In genomic region chr13:107362806-107363687, GRCm38 (mm10) we compare ENCODE assay signal across 13 mouse cellular contexts.
DNase-seq lines count a peak whose midpoint lies in the region; ATAC-seq and TF ChIP-seq lines count a peak whose summit lies in the region.
"Had no signal": no experiment of that assay in that cellular context is flagged by ENCODE, and none has a peak within 500 bp of the region (broad histone marks: within the 10 kb centered on the region; RNA-seq: fewer than 3 reads in every experiment).

No protein-coding gene starts in this region.

- no peak overlapping the region for H3K27ac ChIP-seq in gastrocnemius, adult 2 months
- no peak overlapping the region for H3K27ac ChIP-seq in kidney, embryonic 16.5 days (ENCODE audit: low read length)
- H3K27ac ChIP-seq: lung, embryonic 15.5 days; midbrain, embryonic 13.5 days; stomach, embryonic 15.5 days had no signal

- peak; percentile 5 for DNase-seq in gastrocnemius, postnatal 14 days
- DNase-seq in gastrocnemius, adult 2 months = no peak
- DNase-seq in kidney, postnatal 4 days = peak; percentile 34 to 49
- peak; percentile 43 for DNase-seq in lung, postnatal 10 days
- no peak for DNase-seq in lung, postnatal 4 days
- no peak for DNase-seq in right cerebral cortex, adult 2 months (ENCODE audit: low spot score in 2 of 2)
- DNase-seq: thymus, postnatal 4 days had no signal

- intact Hi-C loops in gastrocnemius, postnatal 14 days (cut with DNase I; ENCODE audit: low total_unique reads) = no loop called here
- intact Hi-C loops in gastrocnemius, adult 2 months (cut with DNase I) = no loop called here

- no peak overlapping the region for H3K4me2 ChIP-seq in kidney, embryonic 16.5 days (replicated peaks; ENCODE audit: low read depth, low read length)
- H3K4me2 ChIP-seq: lung, embryonic 15.5 days; midbrain, embryonic 13.5 days; stomach, embryonic 15.5 days had no signal

- no peaks in the 10 kb centered on the region for H3K36me3 ChIP-seq in kidney, embryonic 16.5 days (ENCODE audit: insufficient read depth, low read length)
- H3K36me3 ChIP-seq: lung, embryonic 15.5 days; midbrain, embryonic 13.5 days; stomach, embryonic 15.5 days had no signal

- no peak for ATAC-seq in kidney, embryonic 16.5 days (ENCODE audit: low FRiP score, low TSS enrichment)
- ATAC-seq: inflammation-experienced regulatory T-cells, adult 6 months; midbrain, embryonic 13.5 days had no signal

- H3K4me3 ChIP-seq in gastrocnemius, adult 2 months = no peak overlapping the region
- no peak overlapping the region for H3K4me3 ChIP-seq in kidney, embryonic 16.5 days (ENCODE audit: low read length)
- H3K4me3 ChIP-seq: lung, embryonic 15.5 days; midbrain, embryonic 13.5 days; stomach, embryonic 15.5 days had no signal

- no peak overlapping the region for H3K9ac ChIP-seq in kidney, embryonic 16.5 days (replicated peaks; ENCODE audit: low read length)
- H3K9ac ChIP-seq: lung, embryonic 15.5 days; midbrain, embryonic 13.5 days; stomach, embryonic 15.5 days had no signal

- H3K27me3 ChIP-seq in kidney, embryonic 16.5 days (ENCODE audit: insufficient read depth, low read length) = no peaks in the 10 kb centered on the region
- H3K27me3 ChIP-seq: CH12.LX; lung, embryonic 15.5 days; midbrain, embryonic 13.5 days; stomach, embryonic 15.5 days had no signal

- no peak for TF ChIP-seq CTCF in gastrocnemius, adult 2 months (IDR thresholded peaks at IDR 0.05)

- no peaks in the 10 kb centered on the region for H3K9me3 ChIP-seq in kidney, embryonic 16.5 days (ENCODE audit: low read length)
- H3K9me3 ChIP-seq: lung, embryonic 15.5 days; midbrain, embryonic 13.5 days; stomach, embryonic 15.5 days had no signal

- H3K4me1 ChIP-seq in kidney, embryonic 16.5 days (ENCODE audit: insufficient read depth, low read length) = no peaks in the 10 kb centered on the region
- H3K4me1 ChIP-seq: lung, embryonic 15.5 days; midbrain, embryonic 13.5 days; stomach, embryonic 15.5 days had no signal

- WGBS in kidney, embryonic 16.5 days = 73% methylated on average over 8 of the region's 8 CpGs

Comparison
In these comparisons a context has a peak if more than half of its experiments do, and no peak if none do; other contexts are left out.
1. DNase-seq: peak in gastrocnemius, postnatal 14 days (single experiment), kidney, postnatal 4 days (2 of 2) and lung, postnatal 10 days (single experiment); none in gastrocnemius, adult 2 months (single experiment), lung, postnatal 4 days (0 of 2) and right cerebral cortex, adult 2 months (0 of 2).